Mouse (Mus musculus): ENCODE data around the gene Rhob. TPM values are rescaled to one million over a fixed set of nuclear protein-coding genes. Genes with fewer than 3 reads are reported as not detected.

Gene Rhob
- 77.0 and 91.1 TPM in 2 replicates for polyA plus RNA-seq (2015; fragmentation: Nextera tagmentation; extraction: Ambion mirVana)

- H3K9ac ChIP-seq (replicated peaks): peak within 1 kb of the TSS; percentile 99
- ATAC-seq (ENCODE audit: low FRiP score): peak; percentile 97
- H3K9me3 ChIP-seq (replicated peaks): no peaks in the 10 kb centered on the region
- H3K36me3 ChIP-seq: no peaks in the 10 kb centered on the region
- peaks cover 35% of the 10 kb centered on the region for H3K4me1 ChIP-seq
- WGBS: 1% methylated on average over 55 of the region's 56 CpGs
- peak within 1 kb of the TSS; percentile 100 for H3K27ac ChIP-seq (replicated peaks)
- H3K4me2 ChIP-seq: peak within 1 kb of the TSS; percentile 78
- no peaks in the 10 kb centered on the region for H3K27me3 ChIP-seq (replicated peaks)
- peak within 1 kb of the TSS; percentile 78 for H3K4me3 ChIP-seq (replicated peaks)
Observed at GRCm38 (mm10) chr12:8499871-8500596, at the start of gene Rhob. Gene Rhob, minus strand, starts transcription at chr12:8500009.

DNA sequence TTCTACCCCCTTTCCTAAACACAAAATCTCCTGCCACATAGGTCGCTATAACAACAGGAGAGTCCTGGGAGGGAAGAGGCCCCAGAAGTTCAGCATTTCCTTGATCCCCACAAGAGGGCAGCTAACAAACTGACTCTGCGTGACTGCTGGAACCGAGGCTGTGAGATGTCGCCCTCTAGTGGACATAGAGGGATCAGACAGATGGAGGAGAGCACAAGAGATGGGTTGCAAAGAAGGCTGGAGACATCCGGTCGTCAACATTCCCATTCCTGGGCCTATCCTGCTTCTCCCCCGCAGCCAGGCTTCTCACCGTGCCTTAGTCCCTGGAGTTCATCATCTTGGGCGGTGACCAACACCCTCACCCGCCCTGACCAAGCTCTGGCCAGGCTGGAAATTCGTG lies 47.5 kb upstream of the Rhob start:
- ATAC-seq (ENCODE audit: low FRiP score): peak; percentile 75
- no peaks in the 10 kb centered on the region for H3K36me3 ChIP-seq
- WGBS: 22% methylated on average over 11 of the region's 11 CpGs

DNA sequence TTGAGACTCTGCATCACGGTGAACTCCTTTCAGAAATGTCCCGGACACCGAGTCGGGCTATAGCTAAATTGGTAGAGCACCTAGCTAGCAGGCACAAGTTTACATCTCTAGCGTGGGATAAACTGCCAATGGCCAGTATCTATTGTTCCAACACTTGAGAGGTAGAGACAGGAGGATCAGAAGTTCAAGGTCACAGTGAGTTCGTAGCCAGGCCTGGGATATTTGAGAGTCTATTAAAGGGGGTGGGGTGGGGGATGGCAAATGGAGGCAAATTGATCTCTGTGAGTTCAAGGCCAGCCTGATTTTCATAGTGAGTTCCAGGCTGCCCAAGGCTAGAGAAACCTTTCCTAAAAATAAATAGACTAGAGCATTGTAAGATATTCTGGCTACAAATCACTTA lies 47.0 kb upstream of the Rhob start:
- no peaks in the 10 kb centered on the region for H3K4me1 ChIP-seq
- no peak overlapping the region for H3K9ac ChIP-seq (replicated peaks)
- H3K27ac ChIP-seq (replicated peaks): no peak overlapping the region
- 90% methylated on average over 6 of the region's 6 CpGs for whole genome bisulfite sequencing
- no peaks in the 10 kb centered on the region for H3K27me3 ChIP-seq (replicated peaks)
- H3K36me3 ChIP-seq: no peaks in the 10 kb centered on the region
- no peak for ATAC-seq (ENCODE audit: low FRiP score)
- no peak overlapping the region for H3K4me2 ChIP-seq
- no peak overlapping the region for H3K4me3 ChIP-seq (replicated peaks)
- H3K9me3 ChIP-seq (replicated peaks): no peaks in the 10 kb centered on the region

More for the DNA sequence above, 47.5 kb upstream of the Rhob start:
- no peak overlapping the region for H3K9ac ChIP-seq (replicated peaks)
- no peaks in the 10 kb centered on the region for H3K27me3 ChIP-seq (replicated peaks)
- H3K4me2 ChIP-seq: no peak overlapping the region
- no peak overlapping the region for H3K4me3 ChIP-seq (replicated peaks)
- H3K27ac ChIP-seq (replicated peaks): no peak overlapping the region
- H3K9me3 ChIP-seq (replicated peaks): no peaks in the 10 kb centered on the region
- no peaks in the 10 kb centered on the region for H3K4me1 ChIP-seq

- WGBS: 84% methylated on average over 5 of the region's 5 CpGs
Observed at GRCm38 (mm10) chr12:8545066-8545610, 45.3 kb upstream of the Rhob start.

DNA sequence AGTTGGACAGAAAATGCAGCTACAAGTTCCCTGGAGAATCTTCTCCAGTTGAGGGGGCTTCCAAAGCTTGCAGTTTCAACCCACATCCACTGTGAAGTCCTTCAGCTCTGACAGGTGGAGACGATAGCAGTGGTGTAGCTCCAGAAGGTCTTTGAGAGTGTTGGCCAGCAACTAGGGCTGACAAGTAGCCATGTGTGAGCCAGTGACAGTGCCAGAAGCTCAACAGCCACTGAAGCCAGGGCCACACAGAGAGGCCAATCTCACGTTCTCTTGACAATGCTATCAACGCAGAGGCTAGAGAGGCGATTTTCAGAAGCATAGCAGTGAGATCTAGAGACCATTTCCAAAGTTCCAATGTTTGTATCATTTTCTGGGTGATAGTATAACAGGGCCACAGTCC lies 42.6 kb upstream of the Rhob start:
- no peak for ATAC-seq (ENCODE audit: low FRiP score)
- WGBS: 91% methylated on average over 4 of the region's 4 CpGs
- Histone ChIP-seq H3K27me3 (replicated peaks) (no peaks in the 10 kb centered on the region), H3K36me3 (no peaks in the 10 kb centered on the region), H3K9ac (replicated peaks) (no peak overlapping the region), H3K4me2 (no peak overlapping the region), H3K4me1 (no peaks in the 10 kb centered on the region), H3K9me3 (replicated peaks) (no peaks in the 10 kb centered on the region), H3K4me3 (replicated peaks) (no peak overlapping the region), H3K27ac (replicated peaks) (no peak overlapping the region)

More at GRCm38 (mm10) chr12:8545066-8545610, 45.3 kb upstream of the Rhob start:
- no peaks in the 10 kb centered on the region for H3K9me3 ChIP-seq (replicated peaks)
- no peaks in the 10 kb centered on the region for H3K36me3 ChIP-seq
- H3K4me3 ChIP-seq (replicated peaks): no peak overlapping the region
- no peaks in the 10 kb centered on the region for H3K4me1 ChIP-seq
- no peaks in the 10 kb centered on the region for H3K27me3 ChIP-seq (replicated peaks)
- H3K9ac ChIP-seq (replicated peaks): no peak overlapping the region
- no peak overlapping the region for H3K27ac ChIP-seq (replicated peaks)
- no peak for ATAC-seq (ENCODE audit: low FRiP score)
- H3K4me2 ChIP-seq: no peak overlapping the region

DNA sequence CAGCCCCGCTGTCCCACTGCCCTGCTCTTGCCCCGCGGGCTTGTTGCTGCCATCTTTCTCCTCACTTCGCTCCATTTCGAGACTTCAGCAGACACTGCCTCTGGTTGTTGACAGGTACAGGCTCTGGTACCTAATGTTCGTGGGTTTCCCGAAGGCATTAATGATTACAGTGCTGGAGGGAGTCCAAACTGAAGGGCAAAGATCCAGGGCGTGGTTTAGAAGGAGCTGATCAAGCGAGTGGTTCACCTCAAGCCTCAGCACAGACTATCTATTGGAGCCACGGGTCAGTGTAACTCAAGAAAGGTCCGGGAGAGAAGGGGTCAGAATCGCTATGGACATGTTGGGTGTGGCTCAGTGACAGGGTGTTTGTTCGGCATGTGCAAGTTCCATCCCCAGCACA lies 39.7 kb upstream of the Rhob start:
- H3K4me3 ChIP-seq (replicated peaks): no peak overlapping the region
- H3K27ac ChIP-seq (replicated peaks): no peak overlapping the region
- H3K9ac ChIP-seq (replicated peaks): no peak overlapping the region
- no peaks in the 10 kb centered on the region for H3K36me3 ChIP-seq
- H3K27me3 ChIP-seq (replicated peaks): no peaks in the 10 kb centered on the region
- ATAC-seq (ENCODE audit: low FRiP score): no peak
- no peaks in the 10 kb centered on the region for H3K9me3 ChIP-seq (replicated peaks)
- 92% methylated on average over 13 of the region's 13 CpGs for WGBS
- H3K4me1 ChIP-seq: no peaks in the 10 kb centered on the region
- no peak overlapping the region for H3K4me2 ChIP-seq

DNA sequence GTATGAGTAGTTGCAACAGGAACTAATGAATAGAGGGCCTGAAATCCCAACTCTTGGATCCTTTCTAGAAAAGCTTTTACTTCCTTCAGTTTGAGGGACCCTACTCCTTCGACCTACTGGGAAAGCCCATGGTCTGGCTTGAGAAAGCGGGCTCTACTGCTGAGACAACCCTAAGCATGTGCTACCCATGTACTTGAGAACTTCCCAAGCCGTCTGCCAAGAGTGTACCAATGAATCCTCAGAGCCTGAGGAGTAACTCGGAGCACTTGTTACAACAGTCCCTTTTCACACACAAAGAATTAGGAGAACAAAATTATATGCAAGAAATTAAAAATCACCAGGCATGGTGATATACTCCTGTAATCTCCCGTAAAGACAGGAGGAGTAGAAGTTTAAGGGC lies 37.5 kb upstream of the Rhob start:
- no peaks in the 10 kb centered on the region for H3K9me3 ChIP-seq (replicated peaks)
- no peak for ATAC-seq (ENCODE audit: low FRiP score)
- no peak overlapping the region for H3K9ac ChIP-seq (replicated peaks)
- H3K4me3 ChIP-seq (replicated peaks): no peak overlapping the region
- H3K4me2 ChIP-seq: no peak overlapping the region
- WGBS: 86% methylated on average over 5 of the region's 5 CpGs
- no peaks in the 10 kb centered on the region for H3K36me3 ChIP-seq
- no peak overlapping the region for H3K27ac ChIP-seq (replicated peaks)
- H3K4me1 ChIP-seq: no peaks in the 10 kb centered on the region
- H3K27me3 ChIP-seq (replicated peaks): no peaks in the 10 kb centered on the region

DNA sequence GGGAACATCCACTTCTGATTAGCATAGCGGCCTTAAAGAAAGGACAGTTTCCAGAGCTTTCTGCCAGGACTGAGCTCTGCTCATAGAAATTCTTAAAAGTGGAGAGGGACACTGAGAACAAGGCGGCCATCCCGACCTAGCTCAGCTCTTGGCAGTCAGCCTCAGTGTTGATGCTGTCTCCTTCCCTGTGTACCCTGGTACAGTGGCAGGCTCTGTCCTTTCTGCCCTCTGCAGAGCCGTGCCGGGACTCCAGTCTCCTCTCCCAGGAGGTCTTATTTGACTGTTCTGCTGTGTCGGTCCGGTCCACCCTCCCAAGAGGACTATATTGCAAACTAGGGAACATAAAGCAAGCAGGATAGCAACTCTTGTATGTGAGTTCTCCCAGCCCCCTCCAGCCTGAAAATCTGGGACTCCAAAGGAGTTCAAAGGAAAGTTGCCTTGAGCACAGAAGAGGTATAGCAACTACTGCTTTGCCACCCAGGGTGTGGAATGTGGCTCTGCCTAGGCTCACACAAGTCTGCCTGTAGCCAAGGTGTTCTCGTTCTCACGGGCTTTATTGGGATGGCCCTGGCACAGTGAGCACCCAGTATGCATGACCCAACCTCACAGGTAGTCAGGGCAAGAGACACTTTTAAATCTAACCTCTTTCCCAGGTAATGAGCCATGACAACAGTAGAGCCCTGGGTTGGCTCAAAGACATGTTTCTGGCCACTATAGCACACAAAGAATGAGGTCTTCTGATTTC lies 36.6 kb upstream of the Rhob start:
- no peak overlapping the region for H3K4me2 ChIP-seq
- H3K36me3 ChIP-seq: no peaks in the 10 kb centered on the region
- no peaks in the 10 kb centered on the region for H3K27me3 ChIP-seq (replicated peaks)
- no peaks in the 10 kb centered on the region for H3K4me1 ChIP-seq
- no peak for ATAC-seq (ENCODE audit: low FRiP score)
- H3K9ac ChIP-seq (replicated peaks): no peak overlapping the region
- WGBS: 71% methylated on average over 9 of the region's 9 CpGs
- H3K27ac ChIP-seq (replicated peaks): no peak overlapping the region
- H3K9me3 ChIP-seq (replicated peaks): no peaks in the 10 kb centered on the region
- H3K4me3 ChIP-seq (replicated peaks): no peak overlapping the region

DNA sequence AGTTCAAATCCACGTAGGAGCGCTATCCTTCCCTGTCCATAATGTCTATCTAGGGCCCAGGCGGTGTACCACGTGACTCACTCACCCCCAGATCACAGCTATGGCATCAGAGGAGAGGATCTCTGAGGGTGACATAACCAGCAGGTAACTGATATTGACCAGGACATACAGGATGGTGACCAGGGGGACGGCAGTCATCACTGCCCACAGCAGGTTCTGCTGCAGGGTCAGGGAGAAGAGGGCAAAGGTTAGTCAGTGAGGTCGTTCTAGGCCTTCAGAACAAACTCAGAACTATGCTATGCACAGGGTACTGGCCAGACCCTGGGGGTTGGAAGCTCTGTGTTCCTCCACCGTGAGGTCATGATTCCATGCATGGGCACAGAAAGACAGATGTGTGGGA lies 35.8 kb upstream of the Rhob start:
- Histone ChIP-seq H3K4me2 (no peak overlapping the region), H3K4me3 (replicated peaks) (no peak overlapping the region), H3K36me3 (no peaks in the 10 kb centered on the region), H3K27me3 (replicated peaks) (no peaks in the 10 kb centered on the region), H3K9me3 (replicated peaks) (no peaks in the 10 kb centered on the region), H3K9ac (replicated peaks) (no peak overlapping the region), H3K4me1 (no peaks in the 10 kb centered on the region), H3K27ac (replicated peaks) (no peak overlapping the region)
- 88% methylated on average over 7 of the region's 7 CpGs for WGBS
- no peak for ATAC-seq (ENCODE audit: low FRiP score)

GRCm38 (mm10) chr12:8534915-8535314 lies 35.1 kb upstream of the Rhob start:
- Histone ChIP-seq H3K4me1 (no peaks in the 10 kb centered on the region), H3K9me3 (replicated peaks) (no peaks in the 10 kb centered on the region), H3K4me3 (replicated peaks) (no peak overlapping the region), H3K9ac (replicated peaks) (no peak overlapping the region), H3K27me3 (replicated peaks) (no peaks in the 10 kb centered on the region), H3K36me3 (no peaks in the 10 kb centered on the region), H3K4me2 (no peak overlapping the region), H3K27ac (replicated peaks) (no peak overlapping the region)
- WGBS: 90% methylated on average over 1 of the region's 1 CpGs
- no peak for ATAC-seq (ENCODE audit: low FRiP score)

DNA sequence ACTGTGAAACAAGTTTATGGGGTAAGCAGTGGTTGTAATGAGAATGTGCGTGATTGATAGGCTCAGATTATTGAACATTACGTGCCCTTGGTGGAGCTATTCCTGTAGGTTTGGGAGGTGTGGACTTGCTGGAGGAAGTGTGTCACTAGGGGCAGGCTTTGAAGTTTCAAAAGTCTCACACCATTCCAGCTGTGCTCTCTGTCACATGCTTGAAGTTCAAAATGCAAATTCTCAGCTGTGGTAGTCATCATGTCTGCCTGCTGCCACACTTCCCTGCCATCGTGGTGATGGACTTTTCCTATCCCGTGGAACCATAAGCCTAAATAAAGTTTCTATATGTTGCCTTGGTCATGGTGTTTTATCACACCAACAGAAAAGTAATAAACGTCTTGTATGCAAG lies 28.0 kb upstream of the Rhob start:
- no peak for ATAC-seq (ENCODE audit: low FRiP score)
- no peak overlapping the region for H3K4me3 ChIP-seq (replicated peaks)
- H3K27me3 ChIP-seq (replicated peaks): no peaks in the 10 kb centered on the region
- no peaks in the 10 kb centered on the region for H3K9me3 ChIP-seq (replicated peaks)
- 81% methylated on average over 5 of the region's 5 CpGs for WGBS
- H3K27ac ChIP-seq (replicated peaks): no peak overlapping the region
- no peaks in the 10 kb centered on the region for H3K4me1 ChIP-seq
- no peak overlapping the region for H3K4me2 ChIP-seq
- H3K9ac ChIP-seq (replicated peaks): no peak overlapping the region
- H3K36me3 ChIP-seq: no peaks in the 10 kb centered on the region

- no peaks in the 10 kb centered on the region for H3K27me3 ChIP-seq (replicated peaks)
- no peaks in the 10 kb centered on the region for H3K9me3 ChIP-seq (replicated peaks)
- no peaks in the 10 kb centered on the region for H3K4me1 ChIP-seq
- no peak for ATAC-seq (ENCODE audit: low FRiP score)
- no peak overlapping the region for H3K4me3 ChIP-seq (replicated peaks)
- H3K27ac ChIP-seq (replicated peaks): no peak overlapping the region
- no peak overlapping the region for H3K9ac ChIP-seq (replicated peaks)
- WGBS: 74% methylated on average over 1 of the region's 1 CpGs
- H3K36me3 ChIP-seq: no peaks in the 10 kb centered on the region
- H3K4me2 ChIP-seq: no peak overlapping the region
Observed at GRCm38 (mm10) chr12:8527175-8527574, 27.4 kb upstream of the Rhob start.

Data from neural tube, embryonic 15.5 days (tissue).